8 mouse cellular contexts compared by ENCODE assay signal in the genomic region with DNA sequence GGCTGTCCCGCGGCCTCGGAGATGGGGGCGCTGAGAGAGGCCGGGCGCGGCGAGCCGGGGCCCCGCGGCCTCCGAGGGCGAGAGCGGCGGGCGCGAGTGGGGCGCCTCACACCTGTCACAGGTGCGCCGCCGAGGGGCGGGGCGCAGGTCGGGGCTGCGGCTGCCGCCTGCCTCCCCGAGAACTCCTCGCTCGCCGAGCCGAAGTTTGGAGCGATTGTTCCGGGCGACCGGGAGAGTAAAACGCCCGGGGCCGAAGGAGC. TPM values are rescaled to one million over a fixed set of nuclear protein-coding genes. Genes with fewer than 3 reads are reported as not detected.
DNase-seq lines count a peak whose midpoint lies in the region; ATAC-seq and TF ChIP-seq lines count a peak whose summit lies in the region.

No protein-coding gene starts in this region.

- H3K9ac ChIP-seq in limb, embryonic 15.5 days, result peak overlapping the region; percentile 73
- H3K9ac ChIP-seq in stomach, embryonic 14.5 days (replicated peaks; ENCODE audit: low read depth, low read length), result peak overlapping the region; percentile 95

- H3K4me3 ChIP-seq in cerebellum, adult 2 months (replicated peaks; ENCODE audit: insufficient read depth, low read depth, low read length), result peak overlapping the region; percentile 67
- peak overlapping the region; percentile 86 for H3K4me3 ChIP-seq in limb, embryonic 15.5 days
- peak overlapping the region; percentile 85 for H3K4me3 ChIP-seq in stomach, embryonic 14.5 days (ENCODE audit: low read depth, low read length)

- no peaks in the 10 kb centered on the region for H3K9me3 ChIP-seq in limb, embryonic 15.5 days
- H3K9me3 ChIP-seq in stomach, embryonic 14.5 days (ENCODE audit: control insufficient read depth, low read depth, low read length), result no peaks in the 10 kb centered on the region

- no peak for ATAC-seq in limb, embryonic 15.5 days (ENCODE audit: insufficient number of reproducible peaks, low FRiP score, low TSS enrichment, low read depth)
- ATAC-seq in stomach, embryonic 14.5 days (ENCODE audit: insufficient number of reproducible peaks, insufficient read depth, low FRiP score, low read depth), result peak; percentile 44

- peak overlapping the region; percentile 93 for H3K4me2 ChIP-seq in limb, embryonic 15.5 days
- peak overlapping the region; percentile 69 for H3K4me2 ChIP-seq in stomach, embryonic 14.5 days (replicated peaks; ENCODE audit: low read depth, low read length)

- no peak for TF ChIP-seq POLR2A in cerebellum, adult 2 months (IDR thresholded peaks at IDR 0.05; ENCODE audit: borderline replicate concordance, insufficient read depth, low read length)

- DNase-seq in cerebellum, adult 2 months, result no peak
- no peak for DNase-seq in cerebellum, adult 9-11 months
- peak; percentile 34 to 76 for DNase-seq in spleen, postnatal 4 days (ENCODE audit: low spot score in 2 of 2)
- no peak for DNase-seq in spleen, adult 18-20 months
- DNase-seq in T-cell, adult 2 months (ENCODE audit: low spot score), result no peak
- DNase-seq in layer of hippocampus, adult 18-20 months (ENCODE audit: low spot score in 2 of 2), result no peak

- H3K36me3 ChIP-seq in limb, embryonic 15.5 days, result no peaks in the 10 kb centered on the region
- no peaks in the 10 kb centered on the region for H3K36me3 ChIP-seq in stomach, embryonic 14.5 days (ENCODE audit: control insufficient read depth, insufficient read depth, low read length)

- TF ChIP-seq CTCF in cerebellum, adult 2 months (IDR thresholded peaks at IDR 0.05; ENCODE audit: borderline replicate concordance, insufficient read depth, low read depth, low read length), result no peak

- no peak overlapping the region for H3K27ac ChIP-seq in cerebellum, adult 2 months (ENCODE audit: insufficient read depth, low read length)
- H3K27ac ChIP-seq in limb, embryonic 15.5 days, result peak overlapping the region; percentile 89
- H3K27ac ChIP-seq in stomach, embryonic 14.5 days (ENCODE audit: low read length), result peak overlapping the region; percentile 95

- H3K4me1 ChIP-seq in cerebellum, adult 2 months (ENCODE audit: control insufficient read depth, insufficient read depth, low read length), result no peaks in the 10 kb centered on the region
- peaks cover 18% of the 10 kb centered on the region; the same call in 1 of the 2 replicates for H3K4me1 ChIP-seq in limb, embryonic 15.5 days
- peaks cover 12% of the 10 kb centered on the region; the same call in 1 of the 2 replicates for H3K4me1 ChIP-seq in stomach, embryonic 14.5 days (ENCODE audit: control insufficient read depth, insufficient read depth, low read length)

- no peaks in the 10 kb centered on the region; the same call in 1 of the 2 replicates for H3K27me3 ChIP-seq in cerebellum, adult 2 months (ENCODE audit: control insufficient read depth, insufficient read depth, low read length)
- H3K27me3 ChIP-seq in limb, embryonic 15.5 days, result no peaks in the 10 kb centered on the region
- H3K27me3 ChIP-seq in stomach, embryonic 14.5 days (ENCODE audit: control insufficient read depth, insufficient read depth, low read length), result no peaks in the 10 kb centered on the region

- WGBS in cerebellum, adult 2 months, result under 1% methylated on average over 35 of the region's 38 CpGs
- WGBS in limb, embryonic 15.5 days, result under 1% methylated on average over 33 of the region's 38 CpGs
- WGBS in stomach, embryonic 14.5 days, result 0% methylated on average over 24 of the region's 38 CpGs

RNA-seq across cellular contexts. Expression of gene Gab2, which starts 0.5 kb away (rescaled TPM):
- 15.2 and 16.3 TPM in 2 replicates for polyA plus RNA-seq in cerebellum, adult 2 months (2012; rRNA removed)
- polyA plus RNA-seq in limb, embryonic 15.5 days (2015; fragmentation: Nextera tagmentation; extraction: Ambion mirVana), result 4.7 TPM in 2 replicates
- 9.7 and 9.9 TPM in 2 replicates for polyA plus RNA-seq in stomach, embryonic 14.5 days (2014; fragmentation: Nextera tagmentation; extraction: Ambion mirVana)
- total RNA-seq in layer of hippocampus, adult 18-20 months (2021), result 10 to 100 TPM; 12.5 to 13.5 TPM

Comparison
In these comparisons a context has a peak if more than half of its experiments do, and no peak if none do; other contexts are left out.
1. DNase-seq: peak in spleen, postnatal 4 days (2 of 2); none in cerebellum, adult 2 months (0 of 2), cerebellum, adult 9-11 months (single experiment), spleen, adult 18-20 months (0 of 2), T-cell, adult 2 months (single experiment) and layer of hippocampus, adult 18-20 months (0 of 2).
2. Peak in every context shown above with its lines, with median percentiles within 50 percentile points of each other: H3K4me3 ChIP-seq.